Comparison of ENCODE assay signal across 15 mouse cellular contexts in genomic region chr2:52504762-52505161, GRCm38 (mm10).
DNase-seq lines count a peak whose midpoint lies in the region; ATAC-seq and TF ChIP-seq lines count a peak whose summit lies in the region.
"Had no signal": no experiment of that assay in that cellular context is flagged by ENCODE, and none has a peak within 500 bp of the region (broad histone marks: within the 10 kb centered on the region; RNA-seq: fewer than 3 reads in every experiment).

No protein-coding gene starts in this region.

- no peaks in the 10 kb centered on the region for H3K4me1 ChIP-seq in kidney, postnatal 0 days (replicated peaks; ENCODE audit: insufficient read depth, low read length)
- 0 out of 2 replicates have a peak, but pooled peaks cover 3% of the 10 kb centered on the region for H3K4me1 ChIP-seq in kidney, embryonic 16.5 days (ENCODE audit: insufficient read depth, low read length)
- H3K4me1 ChIP-seq in hindbrain, embryonic 10.5 days (replicated peaks) = 0 out of 2 replicates have a peak, but pooled peaks cover 2% of the 10 kb centered on the region
- H3K4me1 ChIP-seq: embryonic facial prominence, embryonic 10.5 days; forebrain, embryonic 12.5 days had no signal

- no peaks in the 10 kb centered on the region for H3K27me3 ChIP-seq in kidney, postnatal 0 days (ENCODE audit: insufficient read depth, low read length)
- H3K27me3 ChIP-seq in kidney, embryonic 16.5 days (ENCODE audit: insufficient read depth, low read length) = no peaks in the 10 kb centered on the region
- no peaks in the 10 kb centered on the region for H3K27me3 ChIP-seq in hindbrain, embryonic 10.5 days (ENCODE audit: insufficient read depth, poor library complexity, severe bottlenecking)
- H3K27me3 ChIP-seq: forebrain, embryonic 12.5 days; neural tube, embryonic 13.5 days had no signal

- DNase-seq in adrenal gland, postnatal 10 days = peak; percentile 53
- no peak for DNase-seq in adrenal gland, postnatal 25 days
- DNase-seq in kidney, postnatal 0 days (ENCODE audit: low spot score) = peak; percentile 31
- peak; percentile 56 to 59 for DNase-seq in cerebellum, postnatal 10 days
- peak; percentile 53 for DNase-seq in lung, postnatal 14 days
- no peak for DNase-seq in hindbrain, embryonic 10.5 days (ENCODE audit: low spot score)
- DNase-seq: layer of hippocampus, adult 9-11 months had no signal

- no peak overlapping the region for H3K4me3 ChIP-seq in kidney, postnatal 0 days (replicated peaks; ENCODE audit: low read depth, low read length)
- H3K4me3 ChIP-seq in kidney, embryonic 16.5 days (ENCODE audit: low read length) = no peak overlapping the region
- H3K4me3 ChIP-seq in hindbrain, embryonic 10.5 days = no peak overlapping the region
- H3K4me3 ChIP-seq: embryonic facial prominence, embryonic 10.5 days; forebrain, embryonic 12.5 days; heart, embryonic 10.5 days; limb, embryonic 10.5 days; neural tube, embryonic 13.5 days had no signal

- TF ChIP-seq CTCF in kidney, postnatal 0 days (IDR thresholded peaks at IDR 0.05; ENCODE audit: low read depth) = no peak

- H3K27ac ChIP-seq in kidney, postnatal 0 days = no peak overlapping the region
- no peak overlapping the region for H3K27ac ChIP-seq in kidney, embryonic 16.5 days (ENCODE audit: low read length)
- no peak overlapping the region for H3K27ac ChIP-seq in hindbrain, embryonic 10.5 days
- H3K27ac ChIP-seq: embryonic facial prominence, embryonic 10.5 days; forebrain, embryonic 12.5 days; heart, embryonic 10.5 days; limb, embryonic 10.5 days; neural tube, embryonic 13.5 days had no signal

- 81% methylated on average over 3 of the region's 3 CpGs for WGBS in kidney, postnatal 0 days
- WGBS in kidney, embryonic 16.5 days = 77% methylated on average over 3 of the region's 3 CpGs
- WGBS in hindbrain, embryonic 10.5 days = 90% methylated on average over 3 of the region's 3 CpGs

- ATAC-seq in kidney, postnatal 0 days (replicated peaks; ENCODE audit: low FRiP score, low read depth) = no peak
- no peak for ATAC-seq in kidney, embryonic 16.5 days (ENCODE audit: low FRiP score, low TSS enrichment)
- no peak for ATAC-seq in frontal cortex, adult (ENCODE audit: low TSS enrichment)
- ATAC-seq: intestine, postnatal 0 days had no signal

- H3K9me3 ChIP-seq in kidney, postnatal 0 days (replicated peaks; ENCODE audit: low read length) = no peaks in the 10 kb centered on the region
- H3K9me3 ChIP-seq in kidney, embryonic 16.5 days (ENCODE audit: low read length) = 0 out of 2 replicates have a peak, but pooled peaks cover 3% of the 10 kb centered on the region
- H3K9me3 ChIP-seq in hindbrain, embryonic 10.5 days = no peaks in the 10 kb centered on the region
- H3K9me3 ChIP-seq: embryonic facial prominence, embryonic 10.5 days; forebrain, embryonic 12.5 days; heart, embryonic 10.5 days; limb, embryonic 10.5 days; neural tube, embryonic 13.5 days had no signal

- no peak overlapping the region for H3K4me2 ChIP-seq in kidney, postnatal 0 days (ENCODE audit: low read length)
- no peak overlapping the region for H3K4me2 ChIP-seq in kidney, embryonic 16.5 days (replicated peaks; ENCODE audit: low read depth, low read length)
- H3K4me2 ChIP-seq: forebrain, embryonic 12.5 days; neural tube, embryonic 13.5 days had no signal

- H3K36me3 ChIP-seq in kidney, postnatal 0 days (ENCODE audit: insufficient read depth, low read length) = no peaks in the 10 kb centered on the region
- no peaks in the 10 kb centered on the region for H3K36me3 ChIP-seq in kidney, embryonic 16.5 days (ENCODE audit: insufficient read depth, low read length)
- H3K36me3 ChIP-seq in hindbrain, embryonic 10.5 days = no peaks in the 10 kb centered on the region
- H3K36me3 ChIP-seq: embryonic facial prominence, embryonic 10.5 days; forebrain, embryonic 12.5 days; heart, embryonic 10.5 days; limb, embryonic 10.5 days; neural tube, embryonic 13.5 days had no signal

- H3K9ac ChIP-seq in kidney, postnatal 0 days (ENCODE audit: low read depth, low read length) = no peak overlapping the region
- no peak overlapping the region for H3K9ac ChIP-seq in kidney, embryonic 16.5 days (replicated peaks; ENCODE audit: low read length)
- H3K9ac ChIP-seq: forebrain, embryonic 12.5 days; neural tube, embryonic 13.5 days had no signal

Comparison
In these comparisons a context has a peak if more than half of its experiments do, and no peak if none do; other contexts are left out.
1. DNase-seq: peak in adrenal gland, postnatal 10 days (single experiment), kidney, postnatal 0 days (single experiment), cerebellum, postnatal 10 days (2 of 2) and lung, postnatal 14 days (single experiment); none in adrenal gland, postnatal 25 days (single experiment) and hindbrain, embryonic 10.5 days (single experiment).